Mouse (Mus musculus) gonadal fat pad, adult 2 months (tissue): ENCODE measurements around the gene Ano4. TPM values are rescaled to one million over a fixed set of nuclear protein-coding genes. Genes with fewer than 3 reads are reported as not detected.
A peak's percentile ranks its signal among the peaks of the same experiment; 100 is the strongest.

Experiments
- DNase-seq: peaks from one replicate; pipeline ENCODE4 v3.0.0-alpha.2; 2012; ENCODE audit warnings: low read depth
- polyA plus RNA-seq: library from polyadenylated mRNA; depleted of rRNA; stranded (reverse); fragments of >200 nt; gene quantifications from 2 replicates; pipeline ENCODE4 v1.2.3, GENCODE M21; 2012; rRNA removed

Ano4 gene
- polyA plus RNA-seq: 0.19 and 0.27 TPM in 2 replicates

- no peak for DNase-seq
Observed at GRCm38 (mm10) chr10:89344491-89345195, at the start of gene Ano4. Gene Ano4 (minus strand): TSS chr10:89344762.

- DNase-seq: no peak
Observed at GRCm38 (mm10) chr10:89392687-89393086, 48.1 kb upstream of the Ano4 start.

- DNase-seq: no peak
Observed at GRCm38 (mm10) chr10:89391571-89392163, 47.1 kb upstream of the Ano4 start.

GRCm38 (mm10) chr10:89386461-89386860, 41.9 kb upstream of the Ano4 start:
- no peak for DNase-seq

GRCm38 (mm10) chr10:89383462-89383861, 38.9 kb upstream of the Ano4 start:
- no peak for DNase-seq

- DNase-seq: no peak
Observed at GRCm38 (mm10) chr10:89377750-89378149, 33.2 kb upstream of the Ano4 start.

- DNase-seq: no peak
Observed at GRCm38 (mm10) chr10:89370051-89370450, 25.5 kb upstream of the Ano4 start.

- DNase-seq: no peak
Observed at GRCm38 (mm10) chr10:89358933-89359332, 14.4 kb upstream of the Ano4 start.

GRCm38 (mm10) chr10:89354639-89355038, 10.1 kb upstream of the Ano4 start:
- no peak for DNase-seq

GRCm38 (mm10) chr10:89351416-89351815, 6.9 kb upstream of the Ano4 start:
- no peak for DNase-seq

GRCm38 (mm10) chr10:89345606-89346005, 1.0 kb upstream of the Ano4 start:
- peak; percentile 46 for DNase-seq

- DNase-seq: no peak
Observed at GRCm38 (mm10) chr10:89345196-89345533, 603 bp upstream of the Ano4 start.

GRCm38 (mm10) chr10:89344132-89344490, 451 bp downstream of the Ano4 start:
- no peak for DNase-seq

GRCm38 (mm10) chr10:89343716-89344115, 846 bp downstream of the Ano4 start:
- no peak for DNase-seq

- DNase-seq: no peak
Observed at GRCm38 (mm10) chr10:89330261-89330660, 14.3 kb downstream of the Ano4 start.

GRCm38 (mm10) chr10:89329806-89330205, 14.8 kb downstream of the Ano4 start:
- DNase-seq: no peak

GRCm38 (mm10) chr10:89328876-89329275, 15.7 kb downstream of the Ano4 start:
- DNase-seq: no peak

- no peak for DNase-seq
Observed at GRCm38 (mm10) chr10:89327004-89327511, 17.5 kb downstream of the Ano4 start.

- no peak for DNase-seq
Observed at GRCm38 (mm10) chr10:89326383-89326782, 18.2 kb downstream of the Ano4 start.

GRCm38 (mm10) chr10:89307566-89307965, 37.0 kb downstream of the Ano4 start:
- DNase-seq: no peak

GRCm38 (mm10) chr10:89300346-89300745, 44.2 kb downstream of the Ano4 start:
- DNase-seq: no peak

- no peak for DNase-seq
Observed at GRCm38 (mm10) chr10:89292784-89293183, 51.8 kb downstream of the Ano4 start.

- no peak for DNase-seq
Observed at GRCm38 (mm10) chr10:89290698-89291097, 53.9 kb downstream of the Ano4 start.

GRCm38 (mm10) chr10:89289290-89289689, 55.3 kb downstream of the Ano4 start:
- DNase-seq: no peak
